Mouse (Mus musculus): ENCODE measurements around the gene Ninl. TPM values are rescaled to one million over a fixed set of nuclear protein-coding genes. Genes with fewer than 3 reads are reported as not detected.

The Ninl gene
- total RNA-seq, 2 experiments from 2014 or later, result 1.7 to 2.5 TPM

DNA sequence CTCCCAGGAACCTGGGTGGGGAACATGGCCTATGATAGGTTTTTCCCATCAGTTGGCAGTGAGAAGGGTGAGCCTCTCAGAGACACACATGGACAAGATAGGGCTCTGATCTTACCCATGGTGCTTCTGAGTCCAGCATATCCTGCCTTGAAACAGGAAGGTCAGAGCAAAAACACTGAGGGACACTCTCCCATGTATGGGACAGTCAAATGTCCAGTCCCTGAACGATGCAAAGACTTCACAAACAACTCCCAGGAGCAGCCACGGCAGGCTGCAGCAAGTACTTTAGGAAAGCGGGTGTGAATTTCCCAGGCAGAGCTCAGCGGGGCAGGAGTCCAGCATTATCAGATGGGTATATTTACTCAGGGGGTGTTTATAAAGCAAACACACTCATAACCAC is 43.9 kb downstream of the Ninl start:
- DNase-seq, result no peak

DNA sequence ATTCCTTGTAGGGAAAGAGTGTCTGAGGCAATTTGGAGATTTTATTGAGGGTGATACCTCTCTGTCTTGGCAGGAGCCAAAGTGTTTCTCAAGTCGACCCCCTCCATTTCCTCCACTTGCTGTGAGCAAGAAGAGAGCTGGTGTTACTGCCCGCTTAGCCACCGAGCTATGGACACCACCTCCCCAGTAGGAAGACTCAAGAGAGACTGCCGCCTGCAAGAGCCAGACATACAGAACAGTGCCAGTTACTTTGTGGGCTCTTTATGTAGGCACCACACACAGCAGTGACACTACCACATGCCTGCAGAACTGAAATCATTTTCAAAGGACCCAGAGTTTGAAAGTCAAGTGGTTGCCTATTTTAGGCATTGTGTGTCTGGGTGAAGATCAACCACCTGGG is 48.1 kb downstream of the Ninl start:
- DNase-seq, result no peak

DNA sequence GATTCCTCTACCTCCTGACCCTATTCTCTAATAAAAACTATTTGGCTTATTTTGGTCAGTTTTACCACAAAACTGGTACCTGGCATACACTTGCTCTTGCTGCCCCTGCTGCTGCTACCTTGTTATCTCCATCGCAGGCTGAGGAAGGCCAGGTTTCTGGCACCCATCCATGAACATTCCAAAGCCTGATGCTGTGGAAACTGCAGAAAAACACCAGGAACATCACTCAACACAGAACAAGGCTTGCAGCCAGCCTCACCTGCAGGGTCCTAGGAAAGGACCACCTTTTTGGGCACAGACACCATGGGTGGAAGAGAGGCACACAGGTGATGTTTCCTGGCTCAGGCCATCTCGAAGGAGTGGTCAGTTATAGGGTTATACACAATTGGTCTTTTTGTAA is 48.7 kb downstream of the Ninl start:
- no peak for DNase-seq

DNA sequence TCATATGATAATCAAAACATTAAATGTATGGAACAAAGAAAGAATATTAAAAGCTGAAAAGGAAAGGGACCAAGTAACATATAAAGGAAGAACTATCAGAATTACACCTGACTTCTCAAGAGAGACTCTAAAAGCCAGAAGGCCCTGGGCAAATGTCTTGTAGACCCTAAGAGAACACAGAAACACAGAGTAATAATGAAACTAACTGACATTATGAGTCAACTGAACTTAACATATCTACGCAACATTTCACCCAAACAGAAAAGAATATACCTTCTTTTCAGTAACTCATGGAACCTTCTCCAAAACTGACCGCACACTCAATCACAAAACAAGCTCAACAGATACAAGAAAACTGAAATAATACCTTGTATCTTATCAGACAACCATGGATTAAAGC is 53.8 kb downstream of the Ninl start:
- no peak for DNase-seq

DNA sequence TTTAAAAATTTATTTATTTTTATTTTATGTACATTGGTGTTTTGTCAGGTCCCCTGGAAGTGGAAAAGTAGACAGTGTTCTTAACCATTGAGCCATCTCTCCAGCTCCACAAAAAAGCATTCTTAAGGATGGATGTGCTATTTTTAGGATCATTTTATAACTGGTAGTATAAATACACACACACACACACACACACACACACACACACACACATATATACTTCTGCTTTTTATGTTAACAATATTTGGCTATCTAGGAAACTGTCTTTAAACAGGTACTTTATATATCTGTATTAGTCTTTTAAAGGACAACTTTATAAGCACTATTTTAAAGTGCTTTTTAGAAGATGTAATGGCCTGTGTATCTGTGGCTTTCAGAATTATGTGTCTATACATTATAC is 57.1 kb downstream of the Ninl start:
- DNase-seq, result no peak

DNA sequence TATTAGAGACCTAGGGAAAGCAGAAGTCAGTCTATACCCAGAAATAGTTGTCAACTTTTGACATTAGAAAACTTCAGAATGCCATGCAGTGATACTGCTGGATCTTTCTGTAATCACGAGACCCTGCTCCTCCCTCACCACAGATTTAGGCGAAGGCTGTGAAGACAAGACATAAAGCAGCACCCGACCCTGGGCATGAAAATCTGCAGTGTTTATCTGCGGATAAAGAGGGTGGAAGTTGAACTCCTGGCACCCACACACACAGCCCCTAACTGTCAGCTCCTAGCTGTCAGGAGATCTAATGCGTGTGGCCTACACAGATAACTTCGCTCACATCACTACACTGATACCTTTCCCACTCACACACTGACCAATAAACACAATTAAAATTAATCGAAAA is 57.7 kb downstream of the Ninl start:
- DNase-seq, result no peak

DNA sequence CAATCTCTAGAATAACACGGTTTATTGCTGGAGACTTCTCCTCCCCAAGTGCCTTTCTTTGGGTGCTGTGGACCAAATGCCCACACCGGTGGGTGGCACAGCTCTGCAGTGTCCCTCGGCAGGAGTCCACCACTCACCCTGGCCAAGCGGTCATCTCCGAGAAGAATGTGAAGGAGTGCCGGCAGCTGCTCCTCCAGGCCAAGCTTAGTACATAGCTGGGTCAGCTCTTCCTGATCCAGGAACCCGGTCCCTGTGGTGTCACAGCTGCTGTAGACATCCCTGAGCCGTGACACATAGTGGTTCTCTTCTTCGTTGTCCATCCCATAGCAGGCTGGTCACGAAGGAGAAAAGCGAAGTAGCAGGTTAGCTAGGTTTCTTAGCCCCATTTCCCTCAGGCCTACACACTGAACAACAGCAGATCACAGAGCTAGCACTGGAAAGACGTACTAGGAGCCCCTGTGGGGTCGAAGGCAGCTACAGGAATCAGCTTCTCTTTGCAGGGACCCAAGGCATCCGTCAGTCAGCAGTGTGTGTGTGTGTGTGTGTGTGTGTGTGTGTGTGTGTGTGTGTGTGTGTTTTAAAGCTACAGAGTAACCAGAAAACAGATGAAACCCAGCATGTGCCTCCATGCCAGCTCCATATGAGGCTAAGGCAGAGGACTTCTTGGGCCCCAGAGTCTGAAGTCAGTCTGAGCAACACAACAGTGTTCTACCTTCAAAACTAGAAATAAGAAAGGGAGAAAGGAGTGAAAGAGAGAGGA is 59.1 kb downstream of the Ninl start:
- no peak for DNase-seq

DNA sequence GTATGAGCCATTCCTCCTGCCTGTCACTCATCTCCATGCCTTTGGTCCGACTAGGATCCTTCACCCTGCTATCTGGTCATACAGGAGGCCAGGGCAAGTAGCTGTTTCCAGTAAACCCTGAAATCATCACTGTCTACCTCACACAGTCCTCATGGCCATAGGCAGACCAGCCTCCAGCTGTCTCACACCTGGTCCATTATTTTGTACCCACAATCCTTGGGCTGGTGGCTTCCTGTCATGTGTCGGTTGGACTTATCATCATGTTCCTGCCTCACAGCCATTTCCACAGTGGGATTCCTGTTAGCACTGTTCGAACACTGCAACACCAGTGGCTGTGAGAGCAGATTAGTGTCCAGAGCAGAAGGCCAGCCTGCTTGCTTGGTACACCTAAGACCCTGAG is 60.4 kb downstream of the Ninl start:
- DNase-seq, result no peak

DNA sequence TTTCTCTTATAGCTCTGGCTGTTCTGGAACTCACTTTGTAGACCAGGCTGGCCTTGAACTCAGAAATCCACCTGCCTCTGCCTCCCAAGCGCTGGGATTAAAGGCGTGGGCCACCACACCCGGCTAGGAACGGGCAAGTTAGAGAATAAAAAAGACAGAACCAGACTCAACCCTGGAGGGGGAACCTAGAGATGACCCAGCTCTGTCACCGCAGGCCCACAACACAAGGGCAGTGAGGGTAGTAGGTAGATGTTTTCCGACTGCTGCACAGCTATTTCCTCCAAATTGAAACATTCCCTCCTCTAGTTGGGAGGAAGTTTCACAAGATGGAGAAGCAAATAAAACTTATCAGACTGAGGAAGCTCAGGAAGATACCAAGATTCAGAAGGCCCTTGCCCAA is 61.5 kb downstream of the Ninl start:
- no peak for DNase-seq

DNA sequence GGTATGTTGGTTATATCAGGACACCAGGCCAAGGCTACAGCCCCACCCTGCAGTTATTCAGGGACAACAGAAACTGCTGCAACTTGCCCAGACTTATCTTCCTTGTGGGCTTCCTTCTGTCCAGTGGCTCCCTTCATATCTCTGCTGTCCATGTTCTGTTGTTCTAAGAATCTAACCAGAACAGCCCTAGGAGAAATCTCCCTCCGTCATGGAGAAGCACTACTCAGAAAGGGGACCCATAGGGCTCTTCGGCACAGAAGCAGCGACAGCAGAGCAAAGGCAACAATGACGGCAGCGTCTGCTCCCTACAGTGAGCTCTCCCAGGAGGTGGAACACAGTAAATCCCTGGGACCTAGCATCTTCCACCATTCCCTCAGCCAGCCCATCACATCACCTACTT is 62.3 kb downstream of the Ninl start:
- no peak for DNase-seq

DNA sequence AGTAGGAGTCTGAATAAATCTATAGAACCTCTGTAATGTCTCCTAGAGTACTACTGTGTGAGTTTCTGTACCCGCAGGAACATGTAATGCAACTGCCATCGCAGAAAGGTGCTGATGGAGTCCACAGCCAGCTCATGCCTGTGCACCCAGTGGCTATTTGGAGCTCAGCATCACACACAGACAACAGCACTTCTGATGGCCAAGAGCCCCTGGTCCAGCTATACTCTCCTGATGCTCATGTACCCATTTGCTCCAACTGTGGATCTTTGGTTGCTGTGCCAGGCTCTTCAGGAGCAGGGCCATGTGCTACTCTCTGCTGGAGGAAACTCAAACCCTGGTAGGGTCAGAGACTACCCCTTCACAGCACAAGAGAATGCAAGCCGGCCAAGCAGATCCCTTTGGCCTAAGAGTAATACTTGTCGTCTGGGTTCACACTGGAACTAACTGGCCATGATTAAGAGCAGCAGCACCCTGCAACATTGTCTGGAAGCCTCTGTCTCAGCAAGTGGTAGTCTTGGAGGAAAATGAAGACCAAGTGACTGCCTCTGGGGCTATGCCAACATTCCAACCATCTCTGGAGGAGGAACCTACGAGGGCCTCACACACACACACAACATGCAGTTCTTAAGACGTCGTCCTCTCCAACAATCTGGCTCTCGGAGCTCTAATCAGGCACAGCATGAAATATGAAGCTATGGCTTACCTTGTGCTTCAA is 65.6 kb downstream of the Ninl start:
- DNase-seq, result no peak

DNA sequence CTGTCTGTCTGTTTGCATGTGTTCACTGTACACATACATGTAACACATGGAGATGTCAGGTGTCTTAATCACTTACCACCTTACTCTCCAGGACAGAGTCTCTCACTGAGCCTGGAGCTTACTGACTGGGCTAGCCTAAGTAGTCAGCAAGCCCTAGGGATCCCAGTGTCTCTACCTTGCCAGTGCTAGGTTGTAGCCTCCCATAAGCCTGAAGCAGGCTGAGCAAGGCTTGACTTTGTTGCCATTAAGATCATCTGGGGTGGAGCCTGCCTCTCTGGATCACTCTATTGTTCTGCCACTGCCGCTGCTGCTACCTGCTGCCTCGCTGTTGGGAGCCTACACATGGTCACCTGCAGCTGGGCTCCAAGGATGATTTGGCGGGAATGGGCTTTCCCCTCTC is 66.5 kb downstream of the Ninl start:
- no peak for DNase-seq

DNA sequence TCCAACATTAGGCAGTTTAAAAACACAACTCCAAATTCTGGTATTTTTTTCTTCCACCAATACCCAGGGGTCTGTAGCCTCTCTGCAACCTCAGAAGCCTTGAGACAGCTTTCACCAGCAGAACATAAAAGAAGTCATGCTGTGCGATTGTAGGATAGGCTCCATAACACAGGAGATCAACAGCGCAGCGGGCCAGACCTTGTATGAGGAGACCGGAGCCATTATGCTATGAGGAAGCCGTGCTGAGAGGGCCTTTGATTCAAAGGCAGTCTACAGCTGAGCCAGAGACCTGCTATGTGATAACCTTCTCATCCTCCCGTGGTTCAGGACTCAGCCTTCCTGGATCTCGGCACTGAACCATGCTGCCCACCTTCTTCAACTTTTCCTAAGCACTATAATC is 67.3 kb downstream of the Ninl start:
- DNase-seq, result no peak

DNA sequence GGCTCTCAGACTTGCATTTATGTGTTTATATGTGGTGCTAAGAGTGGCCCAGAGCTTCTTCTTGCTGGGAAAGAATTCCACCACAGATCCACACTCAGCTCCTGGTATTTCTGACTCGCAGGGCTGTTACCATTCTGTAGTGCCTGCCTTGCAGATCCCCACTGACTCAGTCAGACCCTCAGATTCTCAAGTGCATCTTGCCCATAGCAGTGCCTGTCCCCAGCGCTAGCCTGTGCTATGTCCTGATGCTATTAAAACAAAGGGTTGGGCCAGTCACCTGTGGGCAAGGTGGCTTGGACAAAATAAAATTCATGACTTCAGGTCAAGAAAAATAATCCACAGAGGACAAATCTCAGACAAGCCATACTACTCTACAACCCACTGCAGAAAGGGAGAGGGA is 70.0 kb downstream of the Ninl start:
- DNase-seq, result no peak

DNA sequence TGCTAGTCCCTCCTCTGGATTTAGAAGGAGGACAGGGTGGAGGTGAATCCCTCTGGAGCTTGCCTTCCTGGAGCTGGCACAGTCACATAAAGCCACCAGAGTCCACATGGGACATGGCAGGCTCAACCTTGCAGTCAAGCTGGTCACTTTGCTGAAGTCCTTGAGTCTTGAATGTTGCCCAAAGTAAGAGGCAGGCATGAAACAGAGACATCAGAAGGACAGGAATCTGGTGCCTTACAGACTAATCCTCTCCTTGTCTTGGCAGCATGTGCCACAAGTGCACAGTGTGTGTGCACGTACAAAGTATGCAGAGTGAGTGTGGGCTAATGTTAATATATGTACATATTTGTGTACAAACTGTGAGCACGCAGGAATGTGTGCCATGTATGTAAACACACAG is 71.7 kb downstream of the Ninl start:
- no peak for DNase-seq

DNA sequence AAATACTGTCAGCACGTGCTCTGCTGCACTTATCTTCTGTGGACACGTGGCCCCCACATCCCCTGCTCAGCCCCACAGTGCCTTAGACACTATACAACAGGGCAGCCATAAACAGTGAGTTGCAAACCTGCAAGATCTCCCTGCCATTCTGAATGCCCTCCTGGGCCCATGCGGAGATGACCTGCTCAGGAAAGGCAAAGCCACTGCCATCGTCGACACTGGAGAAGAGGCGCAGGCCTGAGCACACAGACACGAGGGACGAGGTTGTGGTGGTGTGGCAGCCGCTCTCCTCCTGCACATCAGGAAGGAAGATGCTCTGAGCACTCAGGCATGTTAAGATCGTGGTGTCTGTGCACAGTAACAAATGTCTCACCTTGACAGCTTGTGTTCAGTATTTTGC is 73.2 kb downstream of the Ninl start:
- DNase-seq, result no peak

DNA sequence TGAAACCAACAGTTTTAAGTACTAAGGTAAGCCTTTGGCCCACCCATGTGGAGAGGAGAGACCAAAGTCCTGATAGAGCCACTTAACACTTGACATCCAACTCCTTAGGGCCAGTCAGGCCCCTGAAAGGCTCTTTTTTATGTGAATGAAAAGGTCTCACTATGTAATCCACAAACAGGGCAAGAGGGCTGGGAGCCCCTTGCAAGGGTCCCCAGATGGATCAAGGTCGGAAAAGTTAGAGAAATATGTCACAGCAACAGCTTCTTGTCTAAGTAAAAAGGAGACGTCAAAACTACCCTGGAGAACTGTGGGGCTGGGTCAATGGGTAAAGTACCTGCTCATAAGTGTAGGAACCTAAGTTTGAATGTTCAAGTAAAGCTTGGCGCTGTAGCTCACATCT is 74.5 kb downstream of the Ninl start:
- DNase-seq, result no peak

DNA sequence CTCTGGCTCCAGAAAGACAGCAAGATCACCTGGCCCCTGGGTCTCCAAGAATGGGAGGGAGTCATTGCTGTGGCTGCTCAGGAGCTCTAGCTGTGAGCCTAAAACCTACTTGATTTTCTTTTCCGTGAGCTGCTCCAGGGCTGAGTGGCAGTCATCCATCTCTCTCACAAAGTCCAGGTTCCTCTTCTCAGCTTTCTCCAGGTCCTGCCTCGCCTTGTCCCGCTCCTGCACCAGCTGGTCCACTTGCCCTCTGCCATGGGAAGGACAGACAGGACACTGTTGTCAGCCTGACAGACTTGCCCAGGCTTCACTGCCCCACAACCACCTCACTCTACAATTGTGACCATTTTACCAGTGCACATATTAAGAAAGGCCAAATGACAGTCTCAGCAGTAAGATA is 75.9 kb downstream of the Ninl start:
- DNase-seq, result no peak

DNA sequence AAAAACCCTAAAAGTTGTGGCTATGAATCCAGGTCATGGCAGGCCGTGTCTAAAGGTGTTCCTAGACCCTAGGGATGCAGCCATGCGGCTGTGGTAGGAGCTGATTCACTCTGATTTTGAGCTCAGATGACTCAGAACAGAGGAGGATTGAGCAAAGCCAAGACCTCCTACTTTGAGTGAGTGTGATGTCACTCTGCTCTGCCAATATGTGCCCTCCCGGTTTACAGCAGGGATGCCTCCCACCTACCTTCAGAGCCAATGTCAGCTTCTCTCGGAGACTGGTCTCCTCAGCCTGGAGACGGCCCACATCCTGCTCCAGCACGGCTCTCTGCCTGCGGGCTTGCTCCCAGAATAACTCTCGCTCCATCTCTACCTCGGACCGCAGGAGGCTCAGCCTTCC is 79.7 kb downstream of the Ninl start:
- DNase-seq, result no peak

DNA sequence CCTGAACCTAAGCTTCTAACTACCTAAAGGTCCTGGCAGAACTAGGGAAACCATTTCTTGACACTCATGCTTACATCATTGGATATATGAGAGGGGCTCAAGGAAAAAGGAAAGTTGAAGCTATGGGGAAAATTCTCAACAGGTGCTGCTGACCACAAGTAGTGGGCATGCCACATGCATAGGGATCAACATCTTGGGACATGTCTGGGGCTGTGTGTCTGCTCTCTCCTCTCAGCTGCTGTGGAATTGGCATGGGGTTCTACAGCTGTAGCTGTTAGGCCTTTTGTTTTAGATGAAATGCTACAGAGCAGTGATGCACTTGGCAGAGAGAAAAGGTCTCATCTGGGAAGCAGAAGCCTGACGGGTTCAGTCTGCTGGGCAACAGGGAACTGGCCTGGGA is 83.3 kb downstream of the Ninl start:
- no peak for DNase-seq

DNA sequence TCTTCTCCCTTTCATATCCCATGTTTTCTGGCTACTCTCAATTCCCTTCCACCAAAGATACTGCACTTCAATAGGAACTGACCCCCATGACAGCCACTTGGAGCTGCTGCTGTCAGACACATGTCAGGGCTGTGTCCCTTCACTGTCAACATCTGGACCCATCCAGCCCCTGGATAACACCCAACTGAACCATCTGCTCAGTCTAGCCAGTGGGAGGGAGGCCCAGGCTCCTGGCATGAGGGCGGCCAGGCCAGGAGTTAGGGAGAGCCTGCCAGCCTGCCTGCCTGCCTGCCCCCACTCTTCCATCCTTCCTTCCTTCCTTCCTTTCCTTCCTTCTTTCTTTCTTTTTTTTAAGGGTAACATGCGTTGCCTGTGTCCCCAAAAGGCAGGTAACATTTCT is 88.0 kb downstream of the Ninl start:
- DNase-seq, result no peak

DNA sequence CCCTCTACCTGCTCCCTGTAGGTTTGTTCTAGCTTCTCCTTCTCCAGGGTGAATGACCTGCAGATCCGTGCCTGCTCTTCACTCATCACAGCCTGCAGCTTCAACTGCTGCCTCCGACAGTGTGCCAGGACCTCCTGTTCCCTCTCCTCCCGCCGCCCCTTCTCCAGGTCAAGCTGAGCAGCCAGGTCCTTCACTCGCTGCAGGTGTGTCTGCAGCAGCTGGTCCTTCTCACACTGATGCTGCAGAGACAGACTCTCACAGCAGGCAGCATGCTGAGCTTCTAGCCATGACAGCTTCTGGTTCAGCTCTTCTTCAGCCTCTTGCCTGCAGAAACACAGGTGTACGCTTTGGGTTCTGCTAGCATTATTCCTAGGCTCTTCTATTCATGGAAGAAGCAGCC is 89.1 kb downstream of the Ninl start:
- DNase-seq, result no peak

DNA sequence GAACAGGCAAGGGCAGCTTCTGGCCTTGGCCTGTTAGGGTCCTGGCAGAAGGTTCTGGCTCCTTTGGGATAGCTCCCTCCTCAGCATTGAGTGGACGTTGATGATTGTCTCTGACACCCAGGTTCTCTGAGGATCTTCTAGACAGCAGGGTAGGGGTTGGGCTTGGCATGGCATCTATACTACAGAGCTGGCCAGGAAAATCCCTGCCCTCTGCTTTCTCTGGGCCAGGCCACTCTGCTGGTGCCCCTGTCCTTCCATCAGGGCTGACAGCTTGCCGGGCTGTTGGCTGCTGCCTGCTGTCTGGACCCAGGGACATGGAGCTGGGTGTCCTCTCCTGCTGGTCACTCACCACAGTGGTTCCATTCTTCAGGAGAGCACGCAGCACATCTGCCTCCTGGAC is 89.5 kb downstream of the Ninl start:
- DNase-seq, result no peak

DNA sequence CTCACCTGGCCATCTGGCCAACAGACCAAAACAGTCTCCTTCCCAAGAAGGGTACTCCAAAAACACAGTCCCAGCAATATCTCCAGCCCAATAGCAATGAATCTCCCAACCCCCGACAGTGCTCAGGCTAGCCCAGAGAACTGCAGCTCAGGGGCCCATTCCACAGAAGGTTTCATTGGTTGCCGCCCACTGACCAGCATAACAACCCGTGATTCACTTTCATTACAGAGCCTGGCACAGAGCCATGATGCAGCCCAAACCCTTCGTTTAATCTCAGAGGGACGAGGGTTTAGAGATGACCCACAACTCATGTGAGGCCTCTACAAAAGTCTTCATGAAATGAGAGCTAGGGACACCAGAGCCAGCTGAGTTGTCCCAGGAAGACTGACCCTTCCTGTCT is 90.4 kb downstream of the Ninl start:
- DNase-seq, result no peak

Measured in heart, postnatal 4 days (tissue).